Mouse (Mus musculus) MEL (cell line): ENCODE data around the gene Gle1.

ENCODE experiments used
- CTCF ChIP-seq, 3 experiments: IDR thresholded peaks in 2 of 3; conservative IDR thresholded peaks in 1 of 3; 2 replicates each; pipeline ENCODE4 v1.5.1; 2011 to 2012; ENCODE audit warnings: low read length in 3 of 3, low read depth in 2 of 3, mild to moderate bottlenecking in 2 of 3, improper control_type of control experiment in 1 of 3, inconsistent platforms in 1 of 3, mixed read lengths in 1 of 3, moderate library complexity in 1 of 3; ENCODE audit not compliant: control insufficient read depth in 1 of 3, insufficient read depth in 1 of 3, poor library complexity in 1 of 3, severe bottlenecking in 1 of 3
- EP300 ChIP-seq, 2 experiments: IDR thresholded peaks; 2 replicates each; pipeline ENCODE4 v1.6.1; 2011; ENCODE audit warnings: improper control_type of control experiment in 2 of 2, low read length in 2 of 2, low read depth in 1 of 2, mild to moderate bottlenecking in 1 of 2
- NELFE ChIP-seq: IDR thresholded peaks from 2 replicates; pipeline ENCODE4 v1.6.1; 2011; ENCODE audit warnings: low read depth, low read length, improper control_type of control experiment
- NRF1 ChIP-seq: IDR thresholded peaks from 2 replicates; pipeline ENCODE4 v1.6.1; 2014; ENCODE audit warnings: low read depth, mild to moderate bottlenecking, inconsistent platforms, low read length, improper control_type of control experiment, moderate library complexity; ENCODE audit not compliant: poor library complexity, insufficient read depth, severe bottlenecking
- SIN3A ChIP-seq: IDR thresholded peaks from 2 replicates; pipeline ENCODE4 v1.6.1; 2012; ENCODE audit warnings: low read length, improper control_type of control experiment, inconsistent platforms
- TAL1 ChIP-seq: IDR thresholded peaks from 2 replicates; pipeline ENCODE4 v1.6.1; 2012; ENCODE audit warnings: mild to moderate bottlenecking, inconsistent platforms, low read length, moderate library complexity, mixed read lengths
- TBP ChIP-seq: IDR thresholded peaks from 2 replicates; pipeline ENCODE4 v1.8.0; 2011; ENCODE audit warnings: low read depth, low read length, improper control_type of control experiment

- TF ChIP-seq EP300 (IDR thresholded peaks at IDR 0.05; ENCODE audit: low read depth in 1 of 2, low read length in 2 of 2) (no peak), CTCF (IDR thresholded peaks at IDR 0.05 in 2 of 3, conservative IDR thresholded peaks at IDR 0.05 in 1 of 3; ENCODE audit: control insufficient read depth in 1 of 3, insufficient read depth in 1 of 3, low read depth in 2 of 3, low read length in 3 of 3, poor library complexity in 1 of 3, severe bottlenecking in 1 of 3) (peak; percentile 27 to 88 (median 71); a peak in 4 of 6 replicates), TAL1 (no peak), SIN3A (peak; percentile 48; the same call in 1 of the 2 replicates), TBP (no peak), NELFE (no peak), NRF1 (no peak)
These were observed 42.1 kb downstream of the Gle1 start for GRCm38 (mm10) chr2:29977307-29977706.
